Mouse (Mus musculus) neural tube, embryonic 11.5 days (tissue): ENCODE results near the gene Nt5c2. TPM values are rescaled to one million over a fixed set of nuclear protein-coding genes. Genes with fewer than 3 reads are reported as not detected.

ENCODE experiments used
- ATAC-seq: fragments of 200-750 bp; cut with Nextera tagmentation; 2 replicates; pipeline ENCODE4 v1.8.0; 2017; ENCODE audit warnings: moderate number of reproducible peaks, mild to moderate bottlenecking, moderate TSS enrichment, moderate library complexity; ENCODE audit not compliant: insufficient read depth, low FRiP score, low TSS enrichment
- DNase-seq: peaks from one replicate; pipeline ENCODE4 v3.0.0-alpha.2; 2015; ENCODE audit warnings: low spot score
- H3K27ac ChIP-seq: fragments of 300-500 bp; sonication (generic); 2 replicates; pipeline ENCODE4 v1.5.1; 2014; ENCODE audit warnings: low read depth, mild to moderate bottlenecking, low read length
- H3K27me3 ChIP-seq: fragments of 300-500 bp; sonication (generic); 2 replicates; pipeline ENCODE4 v1.6.1; 2014; ENCODE audit warnings: mild to moderate bottlenecking, low read length, mixed read lengths; ENCODE audit not compliant: control insufficient read depth, insufficient read depth
- H3K36me3 ChIP-seq: fragments of 300-500 bp; sonication (generic); 2 replicates; pipeline ENCODE4 v1.6.1; 2014; ENCODE audit warnings: mild to moderate bottlenecking, low read length, moderate library complexity, mixed read lengths; ENCODE audit not compliant: control insufficient read depth, insufficient read depth
- H3K4me1 ChIP-seq: fragments of 300-500 bp; sonication (generic); 2 replicates; pipeline ENCODE4 v1.6.1; 2014; ENCODE audit warnings: low read length, mixed read lengths; ENCODE audit not compliant: control insufficient read depth, insufficient read depth
- H3K4me2 ChIP-seq: fragments of 300-500 bp; sonication (generic); 2 replicates; pipeline ENCODE4 v1.6.1; 2014; ENCODE audit warnings: low read depth, mild to moderate bottlenecking, moderate library complexity
- H3K4me3 ChIP-seq: fragments of 300-500 bp; sonication (generic); 2 replicates; pipeline ENCODE4 v1.5.1; 2014; ENCODE audit warnings: low read depth, low read length
- H3K9ac ChIP-seq: fragments of 300-500 bp; sonication (generic); 2 replicates; pipeline ENCODE4 v1.6.1; 2014; ENCODE audit warnings: mild to moderate bottlenecking, low read length
- H3K9me3 ChIP-seq: fragments of 300-500 bp; sonication (generic); 2 replicates; pipeline ENCODE4 v1.6.1; 2016; ENCODE audit warnings: low read length; ENCODE audit not compliant: control insufficient read depth
- WGBS: fragments of 180-500 bp; shearing (Covaris S2); extraction: QIAGEN DNeasy Blood & Tissue Kit; methylation state at CpG from one replicate; pipeline ENCODE4 v1.1.7; 2014; 5-methylcytosine and 5-hydroxymethylcytosine counted together
- polyA plus RNA-seq: library from polyadenylated mRNA; unstranded; fragments of >200 nt; fragmentation: Nextera tagmentation; extraction: Ambion mirVana; gene quantifications from 2 replicates; pipeline ENCODE4 v1.2.1, GENCODE M21; 2014

Nt5c2 gene
- polyA plus RNA-seq, 1 experiment from 2014 or later = 68.3 TPM

- 94% methylated on average over 1 of the region's 1 CpGs for WGBS
- Histone ChIP-seq H3K4me3 (no peak overlapping the region), H3K9ac (no peak overlapping the region), H3K4me2 (no peak overlapping the region), H3K36me3 (peaks cover 3% of the 10 kb centered on the region; the same call in 1 of the 2 replicates), H3K9me3 (no peaks in the 10 kb centered on the region), H3K27ac (no peak overlapping the region), H3K27me3 (no peaks in the 10 kb centered on the region), H3K4me1 (peaks cover 10% of the 10 kb centered on the region)
- DNase-seq (no peak), ATAC-seq (no peak)
Measured at GRCm38 (mm10) chr19:47046343-47046742, 31.4 kb upstream of the Nt5c2 start.

GRCm38 (mm10) chr19:47043608-47044007 is 28.7 kb upstream of the Nt5c2 start:
- Histone ChIP-seq H3K27me3 (no peaks in the 10 kb centered on the region), H3K9ac (no peak overlapping the region), H3K4me1 (no peaks in the 10 kb centered on the region), H3K36me3 (peaks cover 3% of the 10 kb centered on the region; the same call in 1 of the 2 replicates), H3K27ac (no peak overlapping the region), H3K4me2 (no peak overlapping the region), H3K4me3 (no peak overlapping the region), H3K9me3 (no peaks in the 10 kb centered on the region)
- 93% methylated on average over 3 of the region's 3 CpGs for WGBS
- ATAC-seq = no peak
- no peak for DNase-seq

- Histone ChIP-seq H3K4me2 (no peak overlapping the region), H3K9me3 (no peaks in the 10 kb centered on the region), H3K36me3 (no peaks in the 10 kb centered on the region), H3K4me3 (no peak overlapping the region), H3K9ac (no peak overlapping the region), H3K4me1 (no peaks in the 10 kb centered on the region), H3K27me3 (no peaks in the 10 kb centered on the region), H3K27ac (no peak overlapping the region)
- ATAC-seq = no peak
- no peak for DNase-seq
- 93% methylated on average over 3 of the region's 3 CpGs for WGBS
Measured at GRCm38 (mm10) chr19:47040720-47041473, 25.9 kb upstream of the Nt5c2 start.

- Histone ChIP-seq H3K9ac (no peak overlapping the region), H3K4me1 (no peaks in the 10 kb centered on the region), H3K27me3 (no peaks in the 10 kb centered on the region), H3K4me2 (no peak overlapping the region), H3K36me3 (no peaks in the 10 kb centered on the region; the same call in 1 of the 2 replicates), H3K27ac (no peak overlapping the region), H3K9me3 (no peaks in the 10 kb centered on the region), H3K4me3 (no peak overlapping the region)
- WGBS = 88% methylated on average over 3 of the region's 3 CpGs
- no peak for DNase-seq
- no peak for ATAC-seq
Measured at GRCm38 (mm10) chr19:47036596-47036995, 21.6 kb upstream of the Nt5c2 start.

- Histone ChIP-seq H3K36me3 (no peaks in the 10 kb centered on the region; the same call in 1 of the 2 replicates), H3K4me3 (no peak overlapping the region), H3K4me2 (no peak overlapping the region), H3K4me1 (no peaks in the 10 kb centered on the region), H3K9me3 (no peaks in the 10 kb centered on the region), H3K27ac (no peak overlapping the region), H3K27me3 (no peaks in the 10 kb centered on the region), H3K9ac (no peak overlapping the region)
- DNase-seq = no peak
- ATAC-seq = no peak
- WGBS = 96% methylated on average over 4 of the region's 4 CpGs
Measured at GRCm38 (mm10) chr19:47034916-47035315, 20.0 kb upstream of the Nt5c2 start.

GRCm38 (mm10) chr19:47031770-47032169 is 16.8 kb upstream of the Nt5c2 start:
- Histone ChIP-seq H3K4me1 (no peaks in the 10 kb centered on the region), H3K4me3 (no peak overlapping the region), H3K4me2 (no peak overlapping the region), H3K27me3 (no peaks in the 10 kb centered on the region), H3K27ac (no peak overlapping the region), H3K36me3 (no peaks in the 10 kb centered on the region; the same call in 1 of the 2 replicates), H3K9me3 (no peaks in the 10 kb centered on the region), H3K9ac (no peak overlapping the region)
- ATAC-seq (no peak), DNase-seq (no peak)
- WGBS = 93% methylated on average over 6 of the region's 6 CpGs

GRCm38 (mm10) chr19:47029796-47030195 is 14.8 kb upstream of the Nt5c2 start:
- peak overlapping the region; percentile 50; the same call in 1 of the 2 replicates for H3K27ac ChIP-seq
- WGBS = 73% methylated on average over 9 of the region's 9 CpGs

GRCm38 (mm10) chr19:47026513-47026912 is 11.6 kb upstream of the Nt5c2 start:
- H3K4me1 ChIP-seq = no peaks in the 10 kb centered on the region
- no peaks in the 10 kb centered on the region for H3K36me3 ChIP-seq
- ATAC-seq (no peak), DNase-seq (no peak)
- H3K4me2 ChIP-seq = no peak overlapping the region
- no peaks in the 10 kb centered on the region for H3K27me3 ChIP-seq
- H3K9me3 ChIP-seq = no peaks in the 10 kb centered on the region
- H3K4me3 ChIP-seq = no peak overlapping the region
- H3K9ac ChIP-seq = no peak overlapping the region
- H3K27ac ChIP-seq = no peak overlapping the region
- 88% methylated on average over 4 of the region's 4 CpGs for WGBS

More at GRCm38 (mm10) chr19:47029796-47030195, 14.8 kb upstream of the Nt5c2 start:
- ATAC-seq = no peak
- DNase-seq = peak; percentile 23
- Histone ChIP-seq H3K4me2 (no peak overlapping the region), H3K4me1 (no peaks in the 10 kb centered on the region), H3K36me3 (no peaks in the 10 kb centered on the region; the same call in 1 of the 2 replicates), H3K9ac (no peak overlapping the region), H3K4me3 (no peak overlapping the region), H3K9me3 (no peaks in the 10 kb centered on the region), H3K27me3 (no peaks in the 10 kb centered on the region)

- no peak for ATAC-seq
- no peaks in the 10 kb centered on the region for H3K36me3 ChIP-seq
- H3K9ac ChIP-seq = no peak overlapping the region
Measured at GRCm38 (mm10) chr19:47024954-47025353, 10.0 kb upstream of the Nt5c2 start.

More at GRCm38 (mm10) chr19:47024954-47025353, 10.0 kb upstream of the Nt5c2 start:
- H3K4me3 ChIP-seq = no peak overlapping the region
- no peak for DNase-seq
- H3K9me3 ChIP-seq = no peaks in the 10 kb centered on the region
- H3K4me1 ChIP-seq = no peaks in the 10 kb centered on the region
- H3K27ac ChIP-seq = no peak overlapping the region
- no peaks in the 10 kb centered on the region for H3K27me3 ChIP-seq
- WGBS = 91% methylated on average over 10 of the region's 10 CpGs
- H3K4me2 ChIP-seq = no peak overlapping the region
